Mouse (Mus musculus) C2C12 (cell line): ENCODE results near the gene Itga4.

Experiments used
- CEBPB ChIP-seq: IDR thresholded peaks from one replicate; pipeline ENCODE4 v1.6.1; 2011; ENCODE audit warnings: low read depth, mild to moderate bottlenecking, control low read depth, moderate library complexity
- CTCF ChIP-seq: IDR thresholded peaks from one replicate; pipeline ENCODE4 v1.5.1; 2011; ENCODE audit not compliant: control insufficient read depth, insufficient read depth, insufficient read length
- FOSL1 ChIP-seq: IDR thresholded peaks from one replicate; pipeline ENCODE4 v1.8.0; 2011; ENCODE audit warnings: mild to moderate bottlenecking, low read length; ENCODE audit not compliant: poor library complexity, insufficient read depth, severe bottlenecking
- MYOD1 ChIP-seq: IDR thresholded peaks from one replicate; pipeline ENCODE4 v1.6.1; 2011; ENCODE audit warnings: low read depth; ENCODE audit not compliant: control insufficient read depth, insufficient read length
- MYOG ChIP-seq: IDR thresholded peaks from one replicate; pipeline ENCODE4 v1.6.1; 2011; ENCODE audit not compliant: control insufficient read depth, insufficient read length; ENCODE audit errors: extremely low read depth
- USF1 ChIP-seq: IDR thresholded peaks from one replicate; pipeline ENCODE4 v1.6.1; 2011; ENCODE audit warnings: low read depth, mild to moderate bottlenecking, control low read depth, moderate library complexity

GRCm38 (mm10) chr2:79352100-79352802, 97.0 kb downstream of the Itga4 start:
- TF ChIP-seq FOSL1 (no peak), MYOD1 (no peak), CTCF (no peak), MYOG (no peak), USF1 (no peak), CEBPB (no peak)
